Mouse (Mus musculus) Patski (cell line): Measurements from ENCODE around the gene Dcaf15. TPM values are rescaled to one million over a fixed set of nuclear protein-coding genes. Genes with fewer than 3 reads are reported as not detected.

Source experiments
- ATAC-seq: fragments of 100-300 bp; one replicate; pipeline ENCODE4 v1.8.0; 2021
- CTCF ChIA-PET: fragments of 350-600 bp; sonication (Branson Sonifier 250); formaldehyde crosslinking; loops from one replicate; lab custom pipeline; 2022; ENCODE audit warnings: inconsistent platforms; lab: Charles Lee
- POLR2A ChIA-PET: fragments of 350-600 bp; sonication (Branson Sonifier 250); formaldehyde crosslinking; loops from one replicate; lab custom pipeline; 2022; ENCODE audit warnings: antibody characterized with exemption, inconsistent platforms; lab: Charles Lee
- DNase-seq: peaks from one replicate; pipeline ENCODE4 v3.0.0-alpha.2; 2011; ENCODE audit warnings: low read depth, low spot score
- H3K27me3 ChIP-seq: fragments of 371-371 bp; one replicate; pipeline ENCODE4 v1.5.1; 2021
- CTCF ChIP-seq: fragments of 100-300 bp; IDR thresholded peaks from one replicate; pipeline ENCODE4 v1.5.1; 2021
- in situ Hi-C: fragments of 300-500 bp; cut with MboI; formaldehyde crosslinking; loops from 3 replicates; pipeline ENCODE4 v1.11.1; 2018; ENCODE audit warnings: low pct_unique_long_range_greater_than_20kb, mixed read lengths
- polyA plus RNA-seq: library from polyadenylated mRNA; unstranded; gene quantifications from one replicate; pipeline ENCODE4 v1.2.3, GENCODE M21; 2021

The Dcaf15 gene
- polyA plus RNA-seq, 1 experiment from 2014 or later = 30.1 TPM

DNA sequence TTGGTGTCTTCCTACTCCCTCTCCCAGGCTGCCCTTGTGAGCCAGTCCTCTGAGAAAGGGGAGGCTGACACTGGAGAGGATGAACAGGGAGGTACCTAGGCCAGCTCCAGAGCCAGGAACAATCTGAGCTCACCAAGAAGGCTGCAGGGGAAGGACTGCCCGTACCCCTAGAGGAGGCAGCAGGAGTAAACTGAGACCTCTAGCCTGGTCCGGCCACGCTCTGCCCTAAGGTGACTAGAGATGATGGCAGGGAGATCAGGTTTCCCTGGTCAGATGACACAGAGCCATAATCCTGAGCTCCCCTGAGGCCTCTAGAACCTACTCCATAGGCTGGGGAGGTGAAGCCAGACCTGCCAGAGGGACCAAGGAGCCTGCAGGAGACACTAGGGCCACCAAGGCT, 27.7 kb downstream of the Dcaf15 start:
- DNase-seq (no peak), ATAC-seq (no peak)
- POLR2A ChIA-PET = interaction anchor here (1.1 kb wide), 1 partner anchor 11 kb away, joined by 3 read pairs; no protein-coding TSS in a partner anchor
- no peak for TF ChIP-seq CTCF
- in situ Hi-C loops = no loop called here
- CTCF ChIA-PET = interaction anchor here (0.9 kb wide), 1 partner anchor 19 kb away, joined by 3 read pairs; no protein-coding TSS in a partner anchor
- no peaks in the 10 kb centered on the region for H3K27me3 ChIP-seq

DNA sequence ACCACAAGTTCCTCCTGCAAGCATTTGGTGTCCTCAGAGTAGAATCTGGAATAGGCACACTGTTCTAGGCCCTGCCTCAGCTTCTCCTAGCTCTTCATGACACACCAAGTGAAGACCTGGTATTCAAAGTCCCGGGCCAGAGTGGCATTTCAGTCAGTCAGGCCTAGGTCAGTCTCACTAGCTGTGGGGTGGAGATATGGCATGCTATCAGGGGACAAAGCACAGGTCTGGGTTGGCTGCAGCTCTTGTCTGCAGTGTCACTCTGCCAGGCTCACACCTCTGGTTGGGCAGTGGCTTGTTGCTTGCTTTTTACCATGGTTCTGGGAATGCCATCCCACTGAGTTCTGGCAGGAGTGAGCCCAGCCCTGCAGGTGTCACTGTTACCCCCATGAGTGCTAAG, 28.2 kb downstream of the Dcaf15 start:
- CTCF ChIA-PET = interaction anchor here (0.9 kb wide), 1 partner anchor 19 kb away, joined by 3 read pairs; no protein-coding TSS in a partner anchor
- no peak for ATAC-seq
- DNase-seq = no peak
- no peak for TF ChIP-seq CTCF
- POLR2A ChIA-PET = interaction anchor here (1.0 to 1.1 kb wide), 2 partner anchors 9 to 12 kb away, joined by 3 read pairs; no protein-coding TSS in a partner anchor
- no peaks in the 10 kb centered on the region for H3K27me3 ChIP-seq
- in situ Hi-C loops = no loop called here

DNA sequence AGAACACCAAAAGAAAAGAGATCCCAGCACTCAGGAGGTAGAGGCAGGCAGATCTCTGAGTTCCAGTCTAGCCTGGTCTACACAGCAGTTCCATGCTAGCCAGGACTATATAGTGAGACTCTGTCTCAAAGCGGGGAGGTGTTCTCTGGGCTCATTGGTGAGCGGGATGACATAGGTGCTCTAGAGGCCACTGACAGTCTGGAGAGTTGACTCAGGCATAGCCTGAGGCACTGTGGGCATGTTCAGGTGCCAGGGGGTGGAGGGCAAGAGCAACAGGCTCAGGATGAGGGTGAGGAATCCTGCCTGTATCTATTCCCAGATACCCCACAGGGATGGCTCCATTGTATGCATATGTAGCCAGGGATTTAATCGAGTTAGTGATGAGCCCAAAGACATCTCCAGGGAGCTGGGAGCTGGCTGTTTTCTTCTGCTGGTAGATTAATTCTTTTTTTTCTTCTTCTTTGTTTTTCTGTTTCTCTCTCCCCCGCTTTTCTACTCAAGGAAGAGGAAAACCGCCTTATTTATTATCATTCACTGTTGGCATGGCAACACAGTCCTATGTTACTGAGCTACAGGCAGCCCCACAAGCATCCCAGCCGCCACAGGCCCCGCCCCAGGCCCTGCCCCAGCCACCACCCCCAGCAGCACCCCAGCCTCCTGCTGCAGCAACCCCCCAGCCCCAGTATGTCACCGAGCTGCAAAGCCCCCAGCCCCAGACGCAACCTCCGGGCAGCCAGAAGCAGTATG, 31.2 kb downstream of the Dcaf15 start:
- CTCF ChIA-PET = interaction anchor here (1.5 kb wide), 1 partner anchor 90 kb away, joined by 3 read pairs; no protein-coding TSS in a partner anchor
- POLR2A ChIA-PET = interaction anchor here (1.4 kb wide), 1 partner anchor 30 kb away, joined by 5 read pairs; no protein-coding TSS in a partner anchor
- TF ChIP-seq CTCF = no peak
- H3K27me3 ChIP-seq = no peaks in the 10 kb centered on the region
- ATAC-seq (no peak), DNase-seq (no peak)
- in situ Hi-C loops = no loop called here

DNA sequence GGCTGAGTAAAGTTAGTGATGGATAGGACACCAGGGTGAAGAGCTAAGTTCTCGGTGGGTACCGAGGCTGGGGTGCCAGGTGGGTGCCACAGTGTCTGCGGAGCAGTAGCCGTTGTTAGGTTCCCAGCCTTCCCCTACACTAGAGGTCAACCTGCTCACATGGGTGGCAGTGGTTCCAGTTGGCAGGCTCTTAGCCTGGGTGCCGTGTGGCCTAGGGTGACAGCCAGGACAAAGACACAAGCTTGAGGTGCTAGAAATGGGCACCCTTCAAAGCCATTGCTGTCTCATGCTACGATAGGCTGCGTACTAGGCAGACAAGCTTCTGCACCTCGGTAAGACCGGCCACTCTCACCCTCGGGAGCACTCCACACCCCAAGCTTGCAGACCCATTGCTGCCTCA, 32.2 kb downstream of the Dcaf15 start:
- CTCF ChIA-PET = interaction anchor here (1.5 kb wide), 1 partner anchor 91 kb away, joined by 3 read pairs; no protein-coding TSS in a partner anchor
- in situ Hi-C loops = no loop called here
- no peak for TF ChIP-seq CTCF
- DNase-seq (no peak), ATAC-seq (no peak)
- no peaks in the 10 kb centered on the region for H3K27me3 ChIP-seq
- POLR2A ChIA-PET = interaction anchor here (0.5 to 0.7 kb wide), 2 partner anchors 56 to 69 kb away, joined by 3 to 4 read pairs; no protein-coding TSS in a partner anchor

DNA sequence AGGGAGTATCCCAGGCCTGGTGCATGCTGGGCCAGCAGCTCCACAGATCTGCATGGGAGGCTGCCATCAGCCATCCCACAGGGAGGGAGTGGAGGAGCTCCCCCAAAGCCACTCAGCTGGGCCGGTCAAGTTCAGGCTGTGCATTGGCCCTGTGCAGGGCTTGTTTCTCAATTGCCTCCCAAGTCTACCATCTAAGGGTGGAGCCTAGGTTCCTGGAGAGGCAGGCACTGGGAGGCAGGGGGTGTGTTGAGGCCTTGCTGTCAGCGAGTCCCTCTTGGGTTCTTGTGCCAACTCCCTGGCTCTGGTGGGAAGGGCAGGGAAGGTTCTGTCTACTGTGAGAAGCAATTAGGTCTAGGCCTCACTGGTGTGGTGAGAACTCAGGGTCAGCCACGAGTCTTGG, 32.6 kb downstream of the Dcaf15 start:
- no peaks in the 10 kb centered on the region for H3K27me3 ChIP-seq
- CTCF ChIA-PET = interaction anchor here (1.5 kb wide), 2 partner anchors 10 to 91 kb away, joined by 3 to 8 read pairs; no protein-coding TSS in a partner anchor
- no peak for ATAC-seq
- DNase-seq = no peak
- POLR2A ChIA-PET = interaction anchor here (0.5 to 0.7 kb wide), 2 partner anchors 56 to 70 kb away, joined by 3 to 4 read pairs; no protein-coding TSS in a partner anchor
- in situ Hi-C loops = no loop called here
- TF ChIP-seq CTCF = no peak

DNA sequence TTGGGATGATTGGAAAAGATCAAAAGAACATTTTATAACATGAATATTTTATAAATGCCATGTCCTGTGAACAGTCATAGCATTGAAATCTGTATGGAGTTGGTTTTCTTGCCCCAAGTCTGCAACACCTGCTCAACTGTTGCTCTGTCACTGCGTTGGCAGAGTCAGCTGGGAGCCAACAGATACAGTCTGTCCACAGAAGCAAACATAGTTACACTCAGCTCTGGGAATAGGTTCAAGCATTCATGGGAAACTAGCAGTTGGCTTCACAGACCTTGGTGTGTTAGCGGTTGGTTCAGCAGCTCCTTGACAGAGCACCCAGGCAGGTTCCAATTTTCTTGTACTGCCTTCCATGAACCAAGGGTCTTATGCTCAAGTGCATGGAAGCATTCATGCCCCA, 33.9 kb downstream of the Dcaf15 start:
- POLR2A ChIA-PET = interaction anchor here (0.6 kb wide), 1 partner anchor 194 kb away, joined by 3 read pairs; no protein-coding TSS in a partner anchor

DNA sequence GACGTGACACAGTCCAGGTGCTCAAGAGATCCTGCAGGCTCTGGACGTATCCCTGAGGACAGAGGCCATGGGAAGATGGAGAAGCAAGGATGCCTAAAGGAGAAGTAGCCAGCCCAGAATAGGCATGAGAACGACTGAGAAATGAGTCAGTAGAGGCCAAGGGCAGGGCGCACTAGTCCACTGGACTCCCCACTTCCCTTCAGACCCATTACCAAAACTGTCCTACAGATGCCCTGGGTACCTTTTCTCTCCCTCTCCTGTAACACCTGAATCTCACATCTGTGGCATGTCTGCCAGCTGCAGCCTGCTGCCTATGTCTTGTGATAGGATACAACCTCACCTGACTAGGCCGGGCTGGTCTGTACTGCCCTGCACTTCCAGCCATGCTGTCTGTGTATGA, 34.3 kb downstream of the Dcaf15 start:
- H3K27me3 ChIP-seq = no peaks in the 10 kb centered on the region
- ChIA-PET CTCF (interaction anchor here (1.1 to 1.5 kb wide), 2 partner anchors 12 to 35 kb away, joined by 3 to 8 read pairs; partner anchors contain the start of gene Dcaf15), POLR2A (no interaction called here)
- TF ChIP-seq CTCF = no peak
- DNase-seq (no peak), ATAC-seq (no peak)
- in situ Hi-C loops = no loop called here

More for the DNA sequence above, 33.9 kb downstream of the Dcaf15 start:
- TF ChIP-seq CTCF = no peak
- H3K27me3 ChIP-seq = no peaks in the 10 kb centered on the region
- DNase-seq (no peak), ATAC-seq (no peak)
- in situ Hi-C loops = no loop called here
- CTCF ChIA-PET = interaction anchor here (1.1 to 1.5 kb wide), 2 partner anchors 12 to 34 kb away, joined by 3 to 8 read pairs; partner anchors contain the start of gene Dcaf15

DNA sequence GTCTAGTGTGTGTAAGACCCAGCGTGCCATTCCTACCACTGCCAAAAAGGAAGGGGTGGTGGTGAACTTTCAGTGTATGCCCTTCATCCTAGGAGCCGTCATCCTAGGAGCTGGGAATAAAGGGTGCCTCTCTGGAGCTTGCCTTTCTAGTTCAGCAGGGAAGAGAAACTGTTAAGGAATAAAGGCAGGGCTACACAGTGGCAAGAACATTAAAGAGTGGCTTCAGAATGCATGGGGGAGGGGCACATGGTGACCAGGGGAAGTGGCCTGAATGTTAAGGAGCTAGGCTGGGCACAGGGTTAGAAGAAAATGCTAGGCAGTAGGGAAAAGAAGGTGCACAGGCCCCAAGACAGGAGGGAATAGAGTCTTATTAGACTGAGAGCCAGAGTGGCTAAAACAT, 34.8 kb downstream of the Dcaf15 start:
- CTCF ChIA-PET = interaction anchor here (1.1 kb wide), 1 partner anchor 35 kb away, joined by 3 read pairs; the partner anchor contains the start of gene Dcaf15
- H3K27me3 ChIP-seq = no peaks in the 10 kb centered on the region
- no peak for ATAC-seq
- POLR2A ChIA-PET = no interaction called here
- no peak for TF ChIP-seq CTCF
- in situ Hi-C loops = no loop called here
- DNase-seq = no peak

DNA sequence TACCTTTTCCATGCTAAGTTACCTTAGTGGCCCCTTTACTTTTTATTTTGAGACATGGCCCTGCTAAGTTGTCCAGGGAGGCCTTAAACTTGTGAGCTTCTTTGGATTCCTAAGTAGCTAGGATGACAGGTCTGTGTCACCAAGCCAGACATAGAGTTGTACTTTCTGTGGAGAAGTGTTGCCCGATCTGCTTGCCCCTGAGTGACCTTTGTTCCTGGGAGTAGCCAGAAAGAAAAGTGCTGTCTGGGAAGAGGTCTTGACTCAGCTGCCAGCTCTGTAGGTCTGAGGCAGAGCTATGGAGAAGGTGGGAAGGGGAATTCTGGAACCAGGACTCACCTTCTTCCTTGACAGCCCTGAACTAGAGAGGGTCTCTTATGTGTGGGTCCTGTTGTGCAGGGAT, 35.4 kb downstream of the Dcaf15 start:
- no peak for TF ChIP-seq CTCF
- POLR2A ChIA-PET = interaction anchor here (0.9 kb wide), 1 partner anchor 411 kb away, joined by 3 read pairs; no protein-coding TSS in a partner anchor

DNA sequence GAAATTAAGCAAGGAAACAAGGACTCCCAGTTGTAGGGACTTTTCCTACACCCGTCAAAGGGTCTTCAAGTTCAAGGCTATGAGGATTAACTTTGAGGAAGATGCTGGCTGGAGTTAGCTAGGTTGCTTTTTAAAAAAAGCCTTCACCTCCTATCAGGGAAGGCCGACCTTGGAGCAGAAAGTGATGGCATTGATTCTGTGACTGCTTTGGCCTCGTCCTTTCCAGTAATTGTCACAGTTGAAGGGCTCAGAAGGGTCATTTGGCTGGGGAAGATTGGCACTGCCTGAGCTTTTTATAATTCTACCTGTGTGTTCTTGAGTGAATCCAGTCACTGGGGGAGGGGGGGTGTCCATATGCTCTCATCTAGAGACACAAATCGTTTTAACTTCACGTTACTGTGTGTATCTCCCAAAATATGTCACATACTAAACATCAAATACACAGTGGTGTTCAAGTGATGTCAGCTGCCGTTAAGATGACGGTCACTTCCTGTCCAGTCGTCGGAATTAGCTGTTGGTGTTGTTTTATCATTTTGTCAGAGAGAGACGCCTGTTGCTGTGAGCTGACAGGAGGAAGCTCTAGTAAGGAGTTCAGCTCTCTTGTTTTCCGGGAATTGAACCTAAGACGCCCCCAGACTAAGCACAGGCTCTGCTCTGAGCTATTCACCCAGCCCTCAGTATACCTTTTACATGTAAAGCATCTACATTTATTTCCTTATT, 36.1 kb downstream of the Dcaf15 start:
- ChIA-PET CTCF (interaction anchor here (1.1 to 2.1 kb wide), 2 partner anchors 25 to 118 kb away, joined by 3 to 4 read pairs; no protein-coding TSS in a partner anchor), POLR2A (interaction anchor here (0.9 kb wide), 1 partner anchor 410 kb away, joined by 3 read pairs; no protein-coding TSS in a partner anchor)
- ATAC-seq = no peak
- H3K27me3 ChIP-seq = no peaks in the 10 kb centered on the region
- TF ChIP-seq CTCF = no peak
- DNase-seq = no peak
- in situ Hi-C loops = no loop called here

More for the DNA sequence above, 35.4 kb downstream of the Dcaf15 start:
- DNase-seq (no peak), ATAC-seq (no peak)
- CTCF ChIA-PET = interaction anchor here (2.1 kb wide), 1 partner anchor 26 kb away, joined by 4 read pairs; no protein-coding TSS in a partner anchor
- no peaks in the 10 kb centered on the region for H3K27me3 ChIP-seq
- in situ Hi-C loops = no loop called here
